Mouse (Mus musculus) retina, postnatal 1 day (tissue): ENCODE measurements around the gene Sly.
"Not testable (repeated sequence)": the region's sequence is repeated elsewhere in the genome, so short reads cannot be mapped to it uniquely, and the experiment has no call there.

ENCODE experiments used
- DNase-seq: peaks from one replicate; pipeline ENCODE4 v3.0.0-alpha.2; 2012

Sly gene

DNA sequence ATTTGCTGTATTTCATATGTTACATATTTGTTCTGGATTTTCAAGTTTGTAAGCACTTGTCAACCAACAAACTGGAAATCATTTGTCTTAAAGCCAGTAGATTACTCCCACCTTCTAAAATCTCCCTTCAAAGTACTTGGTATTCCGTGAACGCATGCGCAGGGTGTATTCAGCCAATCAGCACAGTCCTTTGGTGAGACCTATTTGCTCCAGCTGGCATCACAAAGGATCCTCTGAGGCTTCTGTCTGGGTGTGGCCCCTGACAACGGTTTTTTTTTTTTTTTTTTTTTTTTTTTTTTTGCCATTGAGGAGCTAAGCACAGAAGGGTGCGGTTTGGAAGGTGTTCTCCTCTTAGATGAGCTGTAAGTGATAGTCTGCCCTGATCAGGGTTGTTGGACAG, at the start of gene Sly:
Sly (plus strand) TSS at position 301 of the 400 bp plus-strand sequence.
- DNase-seq = not testable (repeated sequence)
